Mouse (Mus musculus): ENCODE results near the gene Ccdc85b. TPM values are rescaled to one million over a fixed set of nuclear protein-coding genes. Genes with fewer than 3 reads are reported as not detected.
A peak's percentile ranks its signal among the peaks of the same experiment; 100 is the strongest.

The Ccdc85b gene
- total RNA-seq, 2 experiments from 2014 or later, result 28.5 to 31.7 TPM

GRCm38 (mm10) chr19:5429219-5429618, 28.5 kb downstream of the Ccdc85b start:
- DNase-seq (ENCODE audit: low spot score in 2 of 2), result no peak
- intact Hi-C loops (cut with DNase I), result no loop called here

DNA sequence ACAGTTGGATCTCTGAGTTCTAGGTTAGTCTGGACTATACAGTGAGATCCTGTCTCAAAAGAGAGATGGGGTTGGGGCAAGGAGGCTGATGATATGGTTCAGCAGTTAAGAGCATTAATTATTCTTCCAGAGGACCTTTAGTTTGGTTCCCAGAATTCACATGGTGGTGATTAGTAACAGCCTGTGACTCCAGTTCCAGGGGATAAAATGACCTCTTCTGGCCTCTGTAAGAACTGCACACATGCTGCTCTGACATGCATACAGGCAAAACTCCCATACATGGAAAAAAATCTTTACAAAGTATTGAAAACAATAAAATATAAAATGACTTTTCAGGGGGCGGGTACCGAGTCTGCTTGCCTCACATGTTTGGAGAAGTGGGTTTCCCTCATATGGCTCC, 29.6 kb downstream of the Ccdc85b start:
- intact Hi-C loops (cut with DNase I), result no loop called here
- no peak for DNase-seq (ENCODE audit: low spot score in 2 of 2)

DNA sequence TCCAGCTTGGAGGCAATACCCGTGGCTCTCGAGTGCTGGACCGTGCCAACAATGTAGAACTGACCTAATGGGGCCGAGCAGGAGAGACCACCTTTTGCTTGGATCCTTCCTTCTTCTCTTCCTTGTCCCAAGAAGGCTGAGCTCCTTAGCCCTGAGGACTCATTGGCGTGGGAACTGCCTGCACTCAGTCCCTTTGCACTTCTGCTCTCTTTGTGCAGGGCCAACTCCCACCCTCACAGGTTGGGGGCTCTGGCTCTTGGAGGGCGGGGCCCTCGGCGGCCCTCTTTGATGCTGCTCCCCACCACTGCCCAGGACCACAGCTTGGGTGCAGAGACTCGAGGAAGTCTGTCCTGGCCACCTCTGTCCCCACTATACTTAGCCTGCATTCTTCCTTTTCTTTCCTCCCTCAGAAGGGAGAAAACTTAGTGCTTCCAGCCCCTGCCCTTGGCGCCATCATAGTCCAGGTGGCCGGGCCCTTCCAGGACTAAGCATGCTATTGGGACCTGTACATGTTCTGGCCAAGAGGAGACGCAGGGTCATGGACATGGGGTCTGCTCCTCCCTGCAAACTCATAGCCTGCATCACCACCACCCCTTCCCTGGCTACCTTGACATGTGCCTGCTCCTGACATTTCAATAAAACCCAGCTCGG, 30.9 kb downstream of the Ccdc85b start:
- intact Hi-C loops (cut with DNase I), result no loop called here

GRCm38 (mm10) chr19:5425906-5426565, 31.7 kb downstream of the Ccdc85b start:
- no peak for DNase-seq (ENCODE audit: low spot score in 2 of 2)
- intact Hi-C loops (cut with DNase I), result loop anchor here (2.0 kb wide), 2 partner anchors 31 to 63 kb away; partner anchors contain the start of genes Ccdc85b and Mus81

More for the DNA sequence above, 30.9 kb downstream of the Ccdc85b start:
- DNase-seq (ENCODE audit: low spot score in 2 of 2), result no peak

DNA sequence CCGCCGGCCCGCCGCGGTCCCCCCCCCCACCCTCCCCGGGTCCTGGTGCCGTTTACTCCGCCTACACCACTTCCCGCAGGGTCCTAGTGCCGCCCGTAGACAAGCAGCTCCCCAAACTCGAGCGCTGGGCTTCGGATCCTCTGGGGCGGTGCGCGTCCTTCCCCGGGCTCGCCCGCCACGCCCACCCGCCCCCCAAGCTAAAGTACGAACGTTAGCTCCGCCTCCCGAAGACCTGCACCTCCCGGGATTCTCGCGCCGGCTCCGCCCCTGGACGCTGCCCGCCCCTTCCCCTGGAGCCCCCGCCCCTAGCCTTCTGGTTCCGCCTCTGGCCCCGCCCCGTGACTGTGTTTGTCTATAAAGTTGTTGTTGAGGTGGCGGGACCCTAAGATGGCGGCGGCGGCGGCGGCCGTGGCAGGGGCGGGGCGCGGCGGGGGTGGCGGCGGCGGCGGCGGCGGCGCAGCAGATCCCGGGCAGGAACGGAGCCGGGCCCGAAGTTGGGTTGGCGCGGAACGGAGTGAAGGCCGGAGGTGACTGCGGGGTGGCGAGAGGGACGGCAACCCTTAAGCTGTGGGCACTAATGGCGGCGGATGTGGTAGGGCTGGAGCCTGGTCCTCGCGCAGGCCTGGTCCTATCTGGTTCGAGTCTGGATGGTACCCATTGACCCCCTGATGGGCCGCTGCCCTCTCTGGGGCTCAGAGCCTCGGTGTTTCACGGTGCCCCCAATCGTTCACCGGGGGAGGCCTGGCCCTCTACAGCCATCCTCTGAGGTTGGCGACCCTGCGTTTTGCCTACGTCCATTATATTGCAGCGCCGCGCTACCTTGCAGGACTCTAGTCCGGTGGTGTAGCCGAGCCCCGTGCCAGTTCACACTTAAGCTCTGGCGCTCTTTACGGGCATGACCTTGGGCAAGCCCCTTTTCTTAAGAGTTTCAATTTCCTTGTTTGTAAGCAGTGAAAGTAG, 32.6 kb downstream of the Ccdc85b start, which contains the start of the genes Drap1 and AI837181:
Gene Drap1 (minus strand): TSS at position 198 of the 960 bp plus-strand sequence.
Gene AI837181 (plus strand): TSS at position 363 of the 960 bp plus-strand sequence.
- peak; percentile 91 to 92 for DNase-seq (ENCODE audit: low spot score in 2 of 2)
- intact Hi-C loops (cut with DNase I), result loop anchor here (2.0 kb wide), 2 partner anchors 32 to 64 kb away; partner anchors contain the start of genes Ccdc85b and Mus81

DNA sequence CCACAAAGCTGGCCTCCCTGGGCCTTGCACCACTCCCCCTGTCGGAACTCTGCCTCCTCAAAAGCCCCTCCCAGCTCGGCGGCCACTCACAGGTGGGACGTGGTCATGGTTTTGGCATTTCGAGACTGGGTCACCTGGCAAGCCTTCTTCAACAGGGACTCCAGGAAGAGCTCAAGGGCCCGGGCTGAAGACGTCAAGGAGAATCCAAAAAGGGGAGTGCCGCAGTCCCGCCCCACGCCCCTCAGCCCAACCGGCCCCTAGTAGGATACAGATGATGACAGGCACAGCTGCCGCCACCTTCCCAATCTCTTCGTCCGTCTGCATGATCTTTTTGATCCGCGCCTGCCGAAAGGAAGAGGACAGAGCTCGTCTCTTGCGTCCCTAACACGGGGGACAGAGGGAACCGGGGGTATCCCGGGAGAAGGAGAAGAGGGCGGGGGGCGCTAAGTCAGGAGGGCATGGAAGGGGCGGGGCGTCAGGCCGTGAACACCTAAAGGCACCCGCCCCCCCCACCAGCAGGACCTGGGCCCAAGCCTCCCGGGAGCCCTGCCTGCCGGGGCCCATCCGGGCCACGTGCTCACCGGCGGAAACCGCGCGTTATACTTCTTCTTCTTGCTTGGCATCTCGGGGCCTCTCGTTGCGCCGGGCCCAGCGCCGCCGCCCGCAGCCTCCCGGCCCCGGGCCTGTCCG, 33.5 kb downstream of the Ccdc85b start:
- intact Hi-C loops (cut with DNase I), result loop anchor here (2.0 kb wide), 2 partner anchors 33 to 65 kb away; partner anchors contain the start of genes Ccdc85b and Mus81
- DNase-seq (ENCODE audit: low spot score in 2 of 2), result no peak

- intact Hi-C loops (cut with DNase I), result no loop called here
- DNase-seq (ENCODE audit: low spot score in 2 of 2), result no peak
Observed at GRCm38 (mm10) chr19:5423561-5423960, 34.1 kb downstream of the Ccdc85b start.

DNA sequence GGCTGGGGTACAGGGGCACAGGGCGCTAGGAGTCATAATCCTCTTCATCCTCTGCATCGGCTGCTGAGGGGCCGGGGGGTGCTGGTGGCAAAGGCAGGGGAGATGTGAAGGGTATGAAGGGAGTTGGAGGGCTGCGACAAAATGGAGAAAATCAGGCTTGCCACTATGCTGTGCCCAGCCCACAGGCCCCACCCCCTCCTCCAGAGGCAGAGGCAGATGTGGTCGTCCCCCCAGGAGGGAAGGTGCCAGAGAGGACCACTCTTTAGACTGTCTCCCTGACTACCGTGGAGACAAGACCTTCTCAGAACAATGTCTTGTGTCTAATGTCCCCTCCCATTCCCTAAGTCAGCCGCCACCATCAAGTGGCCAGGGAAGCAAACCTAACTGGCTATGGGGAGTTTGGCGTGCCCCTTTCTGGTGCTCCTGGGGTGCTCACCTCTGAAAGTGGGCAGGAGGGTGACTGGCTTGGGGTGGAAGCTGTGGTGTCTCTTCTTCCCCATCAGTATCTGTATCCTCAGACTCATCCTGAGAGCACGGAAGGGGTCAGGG, 34.7 kb downstream of the Ccdc85b start:
- DNase-seq (ENCODE audit: low spot score in 2 of 2), result no peak
- intact Hi-C loops (cut with DNase I), result no loop called here

DNA sequence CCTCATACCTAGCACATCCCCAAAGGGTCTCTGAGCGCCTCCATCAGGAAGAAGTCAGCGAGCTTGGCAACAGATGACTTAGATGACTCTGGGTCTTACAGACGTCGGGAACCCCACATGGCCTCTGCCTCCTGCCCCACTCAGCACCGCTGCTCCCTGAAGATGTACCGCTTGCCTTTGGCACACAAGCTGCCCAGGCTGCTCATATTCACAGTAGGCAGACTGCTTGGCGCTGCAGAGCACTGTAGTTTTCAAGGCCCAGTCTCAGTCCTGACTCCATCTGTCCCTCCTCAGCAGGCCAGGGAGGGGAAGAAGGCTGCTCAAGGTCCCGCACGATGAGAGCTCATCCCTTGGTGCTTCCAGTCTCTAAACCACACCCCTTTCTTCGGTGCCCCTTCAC, 35.4 kb downstream of the Ccdc85b start:
- DNase-seq (ENCODE audit: low spot score in 2 of 2), result no peak
- intact Hi-C loops (cut with DNase I), result no loop called here

DNA sequence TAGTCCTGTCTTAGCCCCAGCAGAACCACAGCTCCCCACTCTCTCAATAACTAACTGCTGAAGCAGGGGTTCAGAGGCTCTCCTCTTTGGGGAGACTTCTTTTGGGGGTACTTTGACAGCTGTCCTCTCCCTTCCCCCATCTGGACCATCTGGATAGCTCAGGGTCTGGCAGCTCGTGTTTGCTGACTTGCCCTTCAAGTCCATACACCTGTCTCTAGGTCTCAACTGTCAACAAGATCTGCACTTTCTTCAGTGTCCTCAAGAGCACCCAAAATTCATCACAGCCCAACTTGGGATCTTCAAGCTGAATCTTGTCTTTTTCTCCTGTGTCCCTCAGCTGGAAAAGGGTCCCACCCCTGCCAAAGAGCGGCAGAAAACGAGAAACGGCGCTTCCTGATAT, 35.9 kb downstream of the Ccdc85b start:
- no peak for DNase-seq (ENCODE audit: low spot score in 2 of 2)
- intact Hi-C loops (cut with DNase I), result no loop called here

- DNase-seq (ENCODE audit: low spot score in 2 of 2), result no peak
Observed at GRCm38 (mm10) chr19:5420579-5420978, 37.1 kb downstream of the Ccdc85b start.

GRCm38 (mm10) chr19:5419630-5420029, 38.1 kb downstream of the Ccdc85b start:
- no peak for DNase-seq (ENCODE audit: low spot score in 2 of 2)
- intact Hi-C loops (cut with DNase I), result no loop called here

More at GRCm38 (mm10) chr19:5420579-5420978, 37.1 kb downstream of the Ccdc85b start:
- intact Hi-C loops (cut with DNase I), result no loop called here

- DNase-seq (ENCODE audit: low spot score in 2 of 2), result no peak
- intact Hi-C loops (cut with DNase I), result no loop called here
Observed at GRCm38 (mm10) chr19:5418750-5419466, 38.8 kb downstream of the Ccdc85b start.

- DNase-seq (ENCODE audit: low spot score in 2 of 2), result no peak
- intact Hi-C loops (cut with DNase I), result no loop called here
Observed at GRCm38 (mm10) chr19:5414534-5414957, 43.1 kb downstream of the Ccdc85b start.

DNA sequence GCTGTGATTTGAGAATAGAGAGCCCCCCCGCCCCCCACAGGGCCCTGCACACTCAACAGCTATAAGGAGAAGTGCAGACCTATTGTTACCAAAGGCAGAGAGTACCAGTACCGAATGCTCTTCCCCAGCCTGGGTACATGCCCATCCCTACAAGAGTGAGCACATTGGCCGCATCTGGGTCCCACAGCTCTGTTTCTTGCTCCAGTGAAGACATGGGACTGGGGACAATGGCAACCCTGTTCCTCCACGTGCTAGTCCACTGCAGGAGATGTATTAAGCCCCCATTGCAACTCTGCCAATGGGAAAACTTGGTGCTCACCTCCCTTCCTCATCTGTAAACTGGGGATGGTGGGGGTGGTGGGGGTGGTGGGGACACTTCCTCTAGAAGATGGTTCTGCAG, 43.9 kb downstream of the Ccdc85b start:
- intact Hi-C loops (cut with DNase I), result no loop called here
- DNase-seq (ENCODE audit: low spot score in 2 of 2), result no peak

DNA sequence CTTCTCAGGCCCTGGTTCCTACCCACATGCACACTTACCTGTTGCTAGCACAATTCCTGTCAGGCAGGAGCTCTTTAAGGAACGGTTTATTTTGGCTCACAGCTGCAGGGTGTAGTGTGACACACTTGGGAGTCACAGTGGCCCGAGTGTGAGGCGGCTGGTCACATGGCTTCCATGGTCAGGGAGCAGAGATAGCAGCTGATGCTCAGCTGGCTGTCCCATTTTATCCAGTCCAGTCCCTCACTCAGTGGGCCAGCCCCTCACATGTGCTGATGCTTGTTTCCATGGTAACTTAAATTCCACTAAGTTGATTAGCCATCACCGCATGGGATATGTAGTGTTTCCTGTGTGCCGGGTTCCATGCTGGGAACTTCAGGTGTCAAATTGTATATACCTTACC, 45.7 kb downstream of the Ccdc85b start:
- DNase-seq (ENCODE audit: low spot score in 2 of 2), result no peak
- intact Hi-C loops (cut with DNase I), result no loop called here

DNA sequence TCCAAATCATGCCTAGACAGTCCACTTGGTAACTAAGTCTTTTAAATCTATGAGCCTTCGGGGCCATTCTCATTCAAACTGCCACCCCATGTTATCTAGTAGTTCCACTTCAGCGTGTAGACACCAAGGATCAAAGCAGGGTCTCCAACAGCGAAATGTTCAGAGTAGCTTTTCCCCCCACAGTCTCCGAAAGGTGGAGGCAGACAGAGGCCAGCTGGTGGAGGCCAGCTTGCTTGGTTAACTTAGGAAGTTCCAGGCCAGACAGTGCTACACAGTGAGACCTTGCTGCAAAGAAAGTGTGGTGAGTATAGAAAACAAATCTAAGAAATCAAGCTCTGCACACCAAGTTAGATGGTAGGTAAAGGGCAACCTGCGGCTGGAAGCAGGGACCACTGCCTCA, 47.1 kb downstream of the Ccdc85b start:
- no peak for DNase-seq (ENCODE audit: low spot score in 2 of 2)
- intact Hi-C loops (cut with DNase I), result no loop called here

- intact Hi-C loops (cut with DNase I), result no loop called here
- no peak for DNase-seq (ENCODE audit: low spot score in 2 of 2)
Observed at GRCm38 (mm10) chr19:5409068-5409467, 48.6 kb downstream of the Ccdc85b start.

Measured in left cerebral cortex, postnatal 36 days (tissue).